Mouse (Mus musculus) kidney, adult 18-20 months (tissue): ENCODE data around the gene Acot13.
"Not testable (repeated sequence)": the region's sequence is repeated elsewhere in the genome, so short reads cannot be mapped to it uniquely, and the experiment has no call there.

Experiments used
- DNase-seq: peaks from one replicate; pipeline ENCODE4 v3.0.0; 2021

The Acot13 gene

GRCm38 (mm10) chr13:24778706-24779380, 52.5 kb downstream of the Acot13 start:
- no peak for DNase-seq

DNA sequence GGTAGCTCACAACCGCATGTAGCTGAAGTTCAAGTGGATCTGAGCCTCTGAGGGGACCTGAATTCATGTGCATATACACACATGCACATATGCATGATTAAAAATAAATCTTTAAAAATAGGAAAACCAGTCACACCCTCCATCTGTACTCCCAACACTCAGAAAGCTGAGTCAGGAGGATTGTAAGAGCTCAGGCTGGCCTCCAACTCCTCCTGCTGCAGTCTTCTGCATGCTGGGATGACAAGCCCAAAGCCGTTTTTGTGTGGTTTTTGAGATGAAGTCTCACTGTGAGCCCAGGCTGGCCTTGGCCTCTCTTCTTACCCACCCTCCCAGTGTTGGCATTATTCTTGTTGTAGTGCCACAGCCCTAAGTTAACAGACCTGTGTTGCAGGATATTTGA, 53.3 kb downstream of the Acot13 start:
- no peak for DNase-seq

GRCm38 (mm10) chr13:24776146-24776844, 55.0 kb downstream of the Acot13 start:
- DNase-seq = peak; percentile 51

GRCm38 (mm10) chr13:24771482-24771881, 59.9 kb downstream of the Acot13 start:
- not testable (repeated sequence) for DNase-seq
